Mouse (Mus musculus) kidney, postnatal 10 days (tissue): ENCODE measurements around the gene Pik3c2b.

ENCODE experiments used
- DNase-seq: peaks from one replicate; pipeline ENCODE4 v3.0.0; 2021; ENCODE audit warnings: mixed read lengths

The Pik3c2b gene

GRCm38 (mm10) chr1:133100980-133101798 lies 55.7 kb downstream of the Pik3c2b start:
- peak; percentile 89 for DNase-seq

GRCm38 (mm10) chr1:133102108-133102507 lies 56.6 kb downstream of the Pik3c2b start:
- DNase-seq = no peak

- DNase-seq = no peak
Measured at GRCm38 (mm10) chr1:133103315-133103714, 57.8 kb downstream of the Pik3c2b start.

- no peak for DNase-seq
Measured at GRCm38 (mm10) chr1:133103871-133104270, 58.4 kb downstream of the Pik3c2b start.

DNA sequence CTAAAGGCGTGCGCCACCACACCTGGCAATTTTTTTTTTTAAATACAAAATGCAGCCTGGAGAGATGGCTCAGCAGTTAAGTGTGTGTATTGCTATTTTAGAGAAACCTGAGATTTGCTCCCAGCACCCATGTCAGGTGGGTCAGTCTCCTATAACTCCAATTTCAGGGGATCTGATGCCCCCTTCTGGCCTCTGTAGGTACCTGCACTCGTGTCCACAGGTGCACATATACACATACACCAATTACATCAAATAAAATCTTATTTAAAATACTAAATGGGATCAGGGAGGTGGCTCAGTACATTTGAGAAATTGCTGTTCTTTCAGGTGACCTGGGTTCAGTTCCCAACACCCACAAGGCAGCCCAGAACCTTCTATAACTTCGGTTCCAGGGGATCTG lies 70.6 kb downstream of the Pik3c2b start:
- DNase-seq = no peak

DNA sequence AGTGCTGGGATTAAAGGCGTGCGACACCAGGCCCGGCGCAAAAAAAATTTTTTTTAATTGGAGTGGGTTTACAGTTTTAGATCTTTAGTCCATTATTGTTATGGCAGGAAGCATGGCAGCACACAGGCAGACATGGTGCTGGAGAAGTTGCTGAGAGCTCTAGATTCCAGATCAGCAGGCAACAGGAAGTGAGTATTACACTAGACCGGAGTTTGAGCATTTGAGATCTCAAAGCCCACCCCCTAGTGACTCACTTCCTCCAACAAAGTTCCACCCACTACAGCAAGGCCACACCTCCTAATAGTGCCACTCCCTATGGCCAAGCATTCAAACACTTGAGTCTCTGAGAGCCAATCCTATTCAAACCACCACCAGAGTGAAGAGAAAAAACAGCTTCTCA lies 72.7 kb downstream of the Pik3c2b start:
- no peak for DNase-seq

DNA sequence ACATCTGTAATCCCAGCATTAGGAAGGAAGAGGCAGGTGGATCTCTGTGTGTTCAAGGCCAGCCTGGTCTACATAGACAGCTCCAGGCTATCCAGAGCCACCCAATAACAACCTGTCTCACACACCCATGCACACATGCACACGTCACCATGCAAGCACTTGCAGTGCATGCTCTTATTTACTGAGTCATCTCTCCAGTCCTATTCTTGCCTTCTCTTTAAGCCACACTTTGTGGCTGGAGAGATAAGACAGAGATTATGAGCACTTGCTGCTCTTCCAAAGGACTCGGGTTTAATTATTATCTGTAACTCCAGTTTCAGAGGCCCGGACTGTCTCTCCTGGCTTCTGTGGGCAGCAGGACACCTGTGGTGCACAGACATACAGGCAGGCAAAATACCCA lies 73.4 kb downstream of the Pik3c2b start:
- DNase-seq = no peak

DNA sequence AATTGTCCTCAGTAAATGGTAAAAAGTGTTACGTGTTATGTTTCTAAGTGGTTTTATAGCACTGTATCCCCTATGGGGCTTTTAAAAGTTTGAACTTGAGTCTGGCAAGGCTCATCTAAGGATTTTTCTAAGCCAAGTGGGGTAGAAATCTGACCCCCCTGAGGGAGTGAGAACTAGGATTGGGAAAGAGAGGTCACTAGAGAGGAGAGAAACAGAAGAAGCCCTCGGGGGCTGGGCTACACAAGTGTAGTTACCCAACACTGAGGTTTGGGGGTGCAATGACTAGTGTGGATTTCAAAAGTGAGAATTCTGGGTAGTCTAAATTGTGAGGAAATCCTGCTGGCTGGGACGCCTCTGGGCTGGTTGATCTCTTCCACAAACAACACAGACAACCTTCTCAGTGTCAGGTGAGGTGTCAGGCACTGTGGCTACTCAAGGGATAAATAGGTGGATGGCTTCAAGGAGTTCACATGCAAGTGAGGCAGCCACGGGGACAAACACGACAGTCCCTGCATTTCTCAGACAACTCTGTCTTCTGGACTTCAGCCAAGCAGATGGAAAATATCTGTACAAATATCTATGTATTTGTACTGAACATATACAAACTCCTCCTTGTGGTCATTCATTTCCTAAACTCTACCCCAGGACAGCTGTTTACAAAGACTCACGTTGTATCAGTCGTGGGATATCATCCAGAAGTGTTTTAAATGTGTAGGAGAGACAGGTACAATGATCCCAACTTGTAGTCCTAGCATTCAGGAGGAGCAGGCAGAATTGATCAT lies 74.7 kb downstream of the Pik3c2b start:
- DNase-seq = no peak

GRCm38 (mm10) chr1:133121246-133121645 lies 75.8 kb downstream of the Pik3c2b start:
- no peak for DNase-seq

- DNase-seq = no peak
Measured at GRCm38 (mm10) chr1:133124137-133124536, 78.7 kb downstream of the Pik3c2b start.

DNA sequence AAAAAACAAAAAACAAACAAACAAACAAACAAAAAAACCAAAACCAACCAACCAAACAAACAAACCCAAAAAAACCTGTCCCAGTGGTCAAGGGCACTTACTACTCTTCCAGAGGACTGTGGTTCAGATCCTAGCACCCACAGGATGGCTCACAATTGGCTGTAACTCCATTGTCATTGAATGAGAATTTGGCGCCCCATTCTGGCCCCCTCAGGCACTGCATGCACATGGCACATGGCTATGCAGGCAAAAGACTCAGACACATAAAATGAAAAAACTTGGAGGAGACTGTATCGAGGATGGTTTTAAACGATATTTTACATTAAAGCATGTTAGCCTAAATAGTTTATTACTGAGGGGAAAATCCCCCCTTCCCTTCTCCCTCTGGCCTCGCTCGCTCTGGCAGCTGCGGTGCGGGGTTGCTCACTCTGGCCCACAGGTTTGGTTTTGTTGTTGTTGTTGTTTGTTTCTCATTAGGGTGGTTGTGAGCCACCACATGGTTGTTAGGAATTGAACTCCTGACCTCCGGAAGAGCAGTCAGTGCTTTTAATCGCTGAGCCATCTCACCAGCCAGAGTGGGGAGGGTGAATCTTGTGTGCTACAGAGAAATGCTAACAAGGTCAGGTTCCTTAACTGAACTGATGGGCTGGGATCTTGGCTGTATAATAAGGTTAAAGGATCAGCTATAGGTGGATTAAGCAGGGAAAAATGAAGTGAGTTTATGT lies 80.3 kb downstream of the Pik3c2b start:
- no peak for DNase-seq

DNA sequence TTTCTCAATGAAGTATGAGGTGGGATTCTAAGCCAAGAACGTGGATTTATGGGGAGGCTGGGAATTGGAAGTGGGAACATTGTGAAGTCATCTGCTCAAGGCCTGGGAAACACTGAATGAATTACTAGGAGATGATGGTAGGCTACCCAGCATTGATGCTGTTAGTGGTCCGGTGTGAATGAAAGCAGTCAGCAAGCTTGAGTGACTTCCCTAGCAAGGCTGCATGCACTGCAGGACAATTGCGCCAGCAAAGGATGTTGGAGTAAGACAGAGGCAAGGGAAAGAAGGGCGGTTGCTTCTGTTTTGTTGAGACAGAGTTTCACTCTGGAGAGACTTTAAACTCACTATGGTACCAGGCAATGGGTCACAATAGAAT lies 80.9 kb downstream of the Pik3c2b start:
- no peak for DNase-seq

DNA sequence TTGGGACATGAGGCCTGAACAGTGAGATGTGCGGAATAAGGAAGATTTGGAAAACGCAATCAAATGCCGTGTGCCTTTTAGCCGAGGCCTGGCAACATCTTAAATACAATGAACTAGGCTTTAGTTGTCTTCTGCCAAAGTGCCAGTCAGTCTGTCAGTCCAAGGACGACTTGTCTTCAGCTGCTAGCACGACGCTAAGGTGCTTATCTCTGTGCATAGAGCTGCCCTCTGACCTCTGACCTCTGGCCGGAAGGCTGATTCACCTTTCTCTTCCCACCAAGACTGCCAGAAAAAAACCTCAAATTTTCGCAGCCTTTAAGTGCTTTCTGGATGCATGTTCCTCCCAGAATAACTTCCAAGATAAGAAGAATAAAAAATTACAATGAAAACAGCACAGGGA lies 81.9 kb downstream of the Pik3c2b start:
- no peak for DNase-seq

- no peak for DNase-seq
Measured at GRCm38 (mm10) chr1:133129471-133130221, 84.2 kb downstream of the Pik3c2b start.

- peak; percentile 99 for DNase-seq
Measured at GRCm38 (mm10) chr1:133130638-133131560, 85.4 kb downstream of the Pik3c2b start, which contains the start of gene Ppp1r15b. Gene Ppp1r15b (plus strand): TSS chr1:133131143.

DNA sequence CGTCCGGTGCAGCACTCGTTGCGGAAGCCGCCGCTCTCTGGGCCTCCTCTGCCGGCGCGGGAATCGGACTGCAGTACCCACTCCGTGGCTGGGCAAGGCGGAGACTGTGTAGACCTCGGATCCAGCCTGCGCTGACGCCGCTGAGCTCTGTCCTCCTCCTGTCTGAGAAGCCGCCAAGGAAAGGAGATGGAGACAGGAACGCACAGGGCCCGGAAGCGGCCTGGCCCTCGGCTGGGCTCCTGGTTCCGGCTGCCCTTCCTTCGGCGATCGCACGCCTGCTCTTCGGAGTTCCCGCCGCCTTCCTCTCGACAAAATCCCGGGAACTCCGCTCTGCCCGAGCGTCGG lies 86.1 kb downstream of the Pik3c2b start:
- DNase-seq = no peak

DNA sequence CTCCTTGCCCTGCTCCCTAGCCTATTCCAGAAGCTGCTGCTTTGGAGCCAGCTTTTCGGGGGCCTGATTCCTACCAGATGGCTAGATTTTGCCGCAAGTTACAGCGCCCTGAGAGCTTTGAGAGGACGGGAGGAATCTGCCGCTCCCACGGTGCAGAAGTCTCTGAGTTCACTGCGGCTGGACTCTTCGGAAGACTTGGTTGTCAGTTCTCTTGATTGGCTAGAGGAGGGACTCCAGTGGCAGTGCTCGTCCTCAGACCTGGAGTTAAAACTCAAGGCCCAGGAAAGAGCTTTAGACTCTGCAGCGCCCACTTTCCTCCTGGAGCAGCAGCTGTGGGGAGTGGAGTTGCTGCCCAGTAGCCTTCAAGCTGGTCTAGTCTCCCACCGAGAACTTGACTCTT lies 86.5 kb downstream of the Pik3c2b start:
- DNase-seq = peak; percentile 43

DNA sequence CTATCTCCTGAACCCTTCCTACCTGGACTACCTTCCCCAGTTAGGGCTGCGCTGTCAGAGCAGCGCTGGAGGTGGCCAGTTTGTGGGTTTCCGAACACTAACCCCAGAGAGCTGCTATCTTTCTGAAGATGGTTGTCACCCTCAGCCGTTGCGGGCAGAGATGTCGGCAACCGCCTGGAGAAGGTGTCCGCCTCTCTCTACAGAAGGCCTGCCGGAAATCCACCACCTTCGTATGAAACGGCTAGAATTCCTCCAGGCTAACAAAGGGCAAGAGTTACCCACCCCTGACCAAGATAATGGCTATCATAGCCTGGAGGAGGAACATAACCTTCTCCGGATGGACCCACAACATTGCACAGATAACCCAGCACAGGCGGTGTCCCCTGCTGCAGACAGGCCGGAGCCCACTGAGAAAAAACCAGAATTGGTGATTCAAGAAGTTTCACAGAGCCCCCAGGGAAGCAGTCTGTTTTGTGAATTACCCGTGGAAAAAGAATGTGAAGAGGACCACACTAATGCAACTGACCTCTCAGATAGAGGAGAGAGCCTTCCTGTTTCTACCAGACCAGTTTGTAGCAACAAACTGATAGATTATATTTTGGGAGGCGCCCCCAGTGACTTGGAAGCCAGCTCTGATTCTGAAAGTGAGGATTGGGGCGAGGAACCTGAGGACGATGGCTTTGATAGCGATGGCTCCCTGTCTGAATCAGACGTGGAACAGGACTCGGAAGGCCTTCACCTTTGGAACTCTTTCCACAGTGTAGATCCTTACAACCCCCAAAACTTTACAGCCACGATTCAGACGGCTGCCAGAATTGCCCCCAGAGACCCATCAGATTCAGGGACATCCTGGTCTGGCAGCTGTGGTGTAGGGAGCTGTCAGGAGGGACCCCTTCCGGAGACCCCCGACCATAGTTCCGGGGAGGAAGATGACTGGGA lies 87.2 kb downstream of the Pik3c2b start:
- DNase-seq = no peak

DNA sequence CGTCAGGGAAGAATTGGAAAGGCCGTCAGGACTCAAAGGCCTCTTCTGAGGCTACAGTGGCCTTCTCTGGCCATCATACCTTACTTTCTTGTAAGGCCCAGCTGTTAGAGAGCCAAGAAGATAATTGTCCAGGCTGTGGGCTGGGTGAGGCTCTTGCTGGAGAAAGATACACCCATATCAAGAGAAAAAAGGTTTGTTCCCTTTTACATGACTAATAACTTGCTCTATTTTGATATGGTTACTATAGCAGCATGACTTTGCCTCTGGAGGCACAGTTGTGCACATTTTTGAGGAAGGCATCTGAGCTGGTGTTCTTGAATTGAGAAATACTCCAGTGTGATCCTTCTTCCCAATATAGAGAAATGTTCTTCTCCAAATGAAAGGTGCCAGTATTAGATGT lies 88.0 kb downstream of the Pik3c2b start:
- no peak for DNase-seq

GRCm38 (mm10) chr1:133134071-133134470 lies 88.6 kb downstream of the Pik3c2b start:
- peak; percentile 48 for DNase-seq
